In genomic region chr12:3662660-3663059, GRCm38 (mm10) we compare ENCODE assay signal across 11 mouse cellular contexts.
A peak's percentile ranks its signal among the peaks of the same experiment; 100 is the strongest.
DNase-seq lines count a peak whose midpoint lies in the region; ATAC-seq and TF ChIP-seq lines count a peak whose summit lies in the region.
"Had no signal": no experiment of that assay in that cellular context is flagged by ENCODE, and none has a peak within 500 bp of the region (broad histone marks: within the 10 kb centered on the region; RNA-seq: fewer than 3 reads in every experiment).

No protein-coding gene starts in this region.

- H3K4me3 ChIP-seq in kidney, postnatal 0 days (replicated peaks; ENCODE audit: low read depth, low read length): no peak overlapping the region
- H3K4me3 ChIP-seq in kidney, embryonic 14.5 days (ENCODE audit: low read length): no peak overlapping the region
- H3K4me3 ChIP-seq in intestine, embryonic 15.5 days (replicated peaks): no peak overlapping the region
- H3K4me3 ChIP-seq: liver, embryonic 12.5 days; myocyte had no signal

- no peaks in the 10 kb centered on the region for H3K27me3 ChIP-seq in kidney, postnatal 0 days (ENCODE audit: insufficient read depth, low read length)
- H3K27me3 ChIP-seq in kidney, embryonic 14.5 days (ENCODE audit: control insufficient read depth, insufficient read depth, low read length): no peaks in the 10 kb centered on the region
- no peaks in the 10 kb centered on the region for H3K27me3 ChIP-seq in intestine, embryonic 15.5 days (replicated peaks)
- H3K27me3 ChIP-seq: liver, embryonic 12.5 days had no signal

- no peak for ATAC-seq in cerebellum, adult (ENCODE audit: insufficient number of reproducible peaks, low FRiP score, low TSS enrichment)
- ATAC-seq in kidney, postnatal 0 days (replicated peaks; ENCODE audit: low FRiP score, low read depth): peak; percentile 59; the same call in 1 of the 2 replicates
- ATAC-seq in kidney, embryonic 14.5 days (ENCODE audit: low FRiP score, low TSS enrichment): no peak
- ATAC-seq in intestine, embryonic 15.5 days: peak; percentile 91
- ATAC-seq: liver, embryonic 12.5 days had no signal

- no peak overlapping the region for H3K27ac ChIP-seq in kidney, postnatal 0 days
- no peak overlapping the region for H3K27ac ChIP-seq in kidney, embryonic 14.5 days (ENCODE audit: low read depth, low read length)
- no peak overlapping the region for H3K27ac ChIP-seq in intestine, embryonic 15.5 days
- H3K27ac ChIP-seq: liver, embryonic 12.5 days had no signal

- H3K36me3 ChIP-seq in kidney, postnatal 0 days (ENCODE audit: insufficient read depth, low read length): no peaks in the 10 kb centered on the region
- H3K36me3 ChIP-seq in kidney, embryonic 14.5 days (ENCODE audit: control insufficient read depth, insufficient read depth, low read length): peaks cover 3% of the 10 kb centered on the region; the same call in 1 of the 2 replicates
- no peaks in the 10 kb centered on the region for H3K36me3 ChIP-seq in intestine, embryonic 15.5 days
- H3K36me3 ChIP-seq: liver, embryonic 12.5 days had no signal

- H3K4me2 ChIP-seq in kidney, postnatal 0 days (ENCODE audit: low read length): no peak overlapping the region
- no peak overlapping the region for H3K4me2 ChIP-seq in kidney, embryonic 14.5 days (replicated peaks; ENCODE audit: low read depth, low read length)
- H3K4me2 ChIP-seq in intestine, embryonic 15.5 days (replicated peaks): no peak overlapping the region
- H3K4me2 ChIP-seq: liver, embryonic 12.5 days had no signal

- no peaks in the 10 kb centered on the region for H3K4me1 ChIP-seq in kidney, postnatal 0 days (replicated peaks; ENCODE audit: insufficient read depth, low read length)
- no peaks in the 10 kb centered on the region for H3K4me1 ChIP-seq in kidney, embryonic 14.5 days (ENCODE audit: control insufficient read depth, insufficient read depth, low read length)
- no peaks in the 10 kb centered on the region for H3K4me1 ChIP-seq in intestine, embryonic 15.5 days (replicated peaks)
- H3K4me1 ChIP-seq: liver, embryonic 12.5 days had no signal

- no peak overlapping the region for H3K9ac ChIP-seq in kidney, postnatal 0 days (ENCODE audit: low read depth, low read length)
- no peak overlapping the region for H3K9ac ChIP-seq in kidney, embryonic 14.5 days (ENCODE audit: low read depth, low read length)
- no peak overlapping the region for H3K9ac ChIP-seq in intestine, embryonic 15.5 days
- H3K9ac ChIP-seq: liver, embryonic 12.5 days had no signal

- H3K9me3 ChIP-seq in kidney, postnatal 0 days (replicated peaks; ENCODE audit: low read length): no peaks in the 10 kb centered on the region
- no peaks in the 10 kb centered on the region for H3K9me3 ChIP-seq in kidney, embryonic 14.5 days (ENCODE audit: control insufficient read depth, low read length)
- no peaks in the 10 kb centered on the region for H3K9me3 ChIP-seq in intestine, embryonic 15.5 days
- H3K9me3 ChIP-seq: liver, embryonic 12.5 days had no signal

- no peak for TF ChIP-seq CTCF in kidney, postnatal 0 days (IDR thresholded peaks at IDR 0.05; ENCODE audit: low read depth)

- DNase-seq in cerebellum, adult 11-12 months: peak; percentile 32
- DNase-seq in kidney, postnatal 0 days (ENCODE audit: low spot score): no peak
- peak; percentile 24 for DNase-seq in 416B (ENCODE audit: low read depth)
- DNase-seq in c-Kit-positive CD71-positive TER-119-positive erythroid progenitor cells, embryonic 14.5 days (ENCODE audit: low spot score): no peak
- no peak for DNase-seq in gastrocnemius, postnatal 25 days
- DNase-seq: kidney, adult 2 months had no signal

Comparison
In these comparisons a context has a peak if more than half of its experiments do, and no peak if none do; other contexts are left out.
1. ATAC-seq: peak in kidney, postnatal 0 days (single experiment) and intestine, embryonic 15.5 days (single experiment); none in cerebellum, adult (single experiment) and kidney, embryonic 14.5 days (single experiment).
2. DNase-seq: peak in cerebellum, adult 11-12 months (single experiment) and 416B (single experiment); none in kidney, postnatal 0 days (single experiment), c-Kit-positive CD71-positive TER-119-positive erythroid progenitor cells, embryonic 14.5 days (single experiment) and gastrocnemius, postnatal 25 days (single experiment).